Mouse (Mus musculus): ENCODE measurements around the gene Prr15l.

DNA sequence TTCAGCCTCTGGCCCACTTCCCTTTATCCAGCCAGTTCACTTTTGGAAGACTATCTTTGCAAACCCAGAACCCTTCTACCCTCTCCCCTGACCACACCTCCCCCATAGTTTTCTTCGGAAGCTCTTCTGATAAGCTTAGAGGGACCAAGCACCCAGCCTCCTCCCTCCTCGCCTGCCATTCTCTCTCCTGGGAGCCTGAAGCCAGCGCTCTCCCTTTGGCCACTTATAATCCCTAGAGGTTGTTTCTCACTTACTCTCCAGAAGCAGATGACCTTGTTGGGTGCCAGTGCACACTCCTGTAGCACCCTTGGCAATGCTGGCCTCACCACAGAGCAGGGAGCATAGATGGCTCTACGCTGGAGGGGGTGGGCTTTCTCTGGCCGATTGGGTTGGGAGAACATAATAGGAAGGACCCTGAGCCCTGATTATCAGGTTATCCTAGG, 41.4 kb downstream of the Prr15l start:
- TF ChIP-seq CTCF (IDR thresholded peaks at IDR 0.05; ENCODE audit: borderline replicate concordance, insufficient read depth, low read length) (no peak), POLR2A (IDR thresholded peaks at IDR 0.05; ENCODE audit: low read depth, low read length) (no peak)

Data from embryonic fibroblast, embryonic 13.5 days (primary cell).